Mouse (Mus musculus) c-Kit-positive CD71-positive TER-119-negative erythroid progenitor cells, embryonic 14.5 days (primary cell): ENCODE data around the gene Slc16a3.

Experiments
- DNase-seq: peaks from one replicate; pipeline ENCODE4 v3.0.0-alpha.2; 2013; ENCODE audit warnings: low read depth

Gene Slc16a3

DNA sequence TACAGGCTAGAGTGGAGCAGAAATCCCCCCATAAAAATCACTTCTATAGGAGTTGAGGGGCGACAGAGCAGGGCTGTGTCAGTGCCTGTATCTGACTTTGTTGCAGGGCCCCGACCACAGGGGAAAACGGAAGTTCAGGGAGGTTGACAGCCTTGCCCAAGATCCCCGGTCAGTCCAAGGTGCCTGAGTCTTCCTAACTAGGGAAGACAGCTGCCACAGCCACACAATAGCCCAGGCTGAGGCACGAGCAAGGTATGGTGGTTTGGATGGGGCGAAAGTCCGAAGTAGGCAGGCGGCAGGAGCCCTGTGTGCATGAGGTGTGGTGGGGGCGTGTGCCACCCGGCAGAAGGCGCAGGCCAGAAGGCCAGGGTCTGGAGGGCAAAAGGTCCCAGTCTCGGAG is at the start of gene Slc16a3:
TSS of gene Slc16a3 (plus strand) at position 153 of the 400 bp plus-strand sequence.
- no peak for DNase-seq

DNA sequence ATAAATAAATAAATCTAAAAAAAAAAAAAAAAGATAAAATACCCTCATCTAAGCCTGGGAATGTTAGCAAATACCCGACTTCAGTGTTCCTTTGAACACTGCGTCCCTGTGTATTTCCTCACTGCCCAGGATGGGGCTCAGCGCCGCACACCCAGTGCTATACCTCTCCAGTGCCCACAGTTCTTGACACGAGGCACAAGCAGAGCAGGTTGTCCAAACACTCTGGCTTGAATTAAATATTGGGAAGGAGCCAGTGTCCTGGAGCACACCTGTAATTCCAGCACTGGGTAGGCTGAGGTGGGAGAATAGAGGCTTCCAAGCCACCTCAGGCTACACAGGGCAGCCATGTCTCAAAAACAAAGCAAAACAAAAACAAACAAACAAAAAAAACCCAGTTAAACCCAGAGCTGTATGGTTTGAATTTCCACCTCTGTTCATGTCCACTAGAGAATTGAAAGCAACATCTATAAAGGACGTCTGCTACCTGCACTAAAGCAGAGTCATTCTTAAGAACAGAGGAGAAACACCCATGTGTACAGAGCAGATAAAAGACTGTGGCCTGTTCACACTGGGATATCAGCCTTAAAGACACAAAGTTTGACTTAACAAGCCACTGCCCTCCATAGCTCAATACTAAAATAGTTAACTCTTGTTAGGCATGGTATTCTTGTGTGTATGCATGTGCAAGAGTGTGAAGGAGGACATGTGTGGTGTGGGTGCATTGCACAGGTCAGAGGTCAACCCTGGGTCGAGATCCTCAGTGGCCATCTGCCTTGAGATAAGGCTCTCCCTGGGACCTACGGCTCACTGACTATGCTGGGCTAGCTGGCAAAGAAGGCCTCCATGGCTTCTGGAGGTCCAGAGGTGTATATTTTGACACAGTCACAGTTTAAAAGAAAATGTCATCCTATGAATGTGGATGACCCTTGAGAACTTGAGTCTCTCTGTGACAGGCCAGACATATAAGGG is 47.7 kb upstream of the Slc16a3 start:
- peak; percentile 65 for DNase-seq

DNA sequence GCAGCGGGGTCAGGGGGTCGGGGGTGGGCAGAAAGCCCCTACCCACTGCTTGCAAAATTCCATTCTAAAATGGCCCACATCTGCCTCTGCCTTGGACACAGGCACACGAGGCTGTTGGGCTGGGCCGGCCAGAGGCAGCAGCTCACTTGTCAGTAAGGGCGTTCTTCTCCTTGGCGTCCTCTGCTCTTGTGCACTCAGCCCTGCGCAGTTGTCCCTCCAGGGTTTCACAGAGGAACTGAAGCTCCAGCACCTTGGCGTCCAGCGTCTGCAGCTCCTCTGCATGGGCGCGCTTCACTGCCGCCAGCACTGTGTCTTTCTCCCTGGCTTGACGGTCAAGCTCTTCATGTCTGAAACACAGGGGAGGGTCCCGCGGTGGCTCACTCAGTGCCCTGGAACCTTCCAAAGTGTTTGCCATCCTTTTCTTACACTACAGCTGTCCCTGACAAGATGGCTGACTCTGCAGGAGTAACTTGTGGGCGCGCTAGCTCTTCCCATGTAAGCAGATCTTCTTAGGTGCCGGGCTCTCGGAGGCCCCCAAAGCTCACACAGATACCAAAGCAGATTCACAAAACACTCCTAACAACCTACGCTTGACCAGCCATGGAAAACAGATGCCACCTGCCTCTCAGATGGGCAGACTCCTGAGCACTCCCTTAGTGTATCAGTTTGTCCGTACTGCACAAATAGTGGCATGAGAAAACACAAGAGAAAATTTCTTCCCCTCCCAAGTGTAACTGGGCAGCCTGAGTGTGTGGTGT is 46.4 kb upstream of the Slc16a3 start:
- DNase-seq = no peak

DNA sequence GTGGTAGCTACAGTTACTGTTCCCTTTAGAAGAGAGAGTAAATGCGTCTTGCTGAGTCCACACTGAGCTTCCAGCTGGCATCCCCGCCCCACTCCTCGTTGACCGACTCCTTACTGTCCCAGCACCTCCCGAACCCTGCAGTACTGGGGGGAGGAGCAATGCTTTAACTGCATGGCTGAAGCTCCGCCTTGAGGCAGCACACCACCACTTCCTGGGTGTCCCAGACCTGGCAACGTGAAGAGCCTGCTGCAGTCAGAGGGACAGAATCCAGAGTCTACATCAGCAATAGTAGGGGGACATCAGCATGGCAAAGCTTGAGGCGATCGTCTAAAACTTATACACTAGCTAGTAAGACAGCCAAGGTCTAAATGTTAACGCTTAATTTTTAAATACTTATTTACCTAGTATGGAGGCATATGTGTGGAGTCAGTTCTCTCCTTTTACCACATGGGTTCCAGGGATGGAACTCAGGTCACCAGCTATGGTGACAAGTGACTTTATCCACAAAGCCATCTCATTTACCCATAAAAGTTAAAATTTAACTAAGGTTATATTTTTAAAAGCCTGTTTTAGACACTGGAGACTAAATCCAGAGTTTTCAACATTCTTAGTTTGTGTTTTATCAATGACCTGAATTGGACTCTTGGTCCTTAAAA is 45.7 kb upstream of the Slc16a3 start:
- no peak for DNase-seq

DNA sequence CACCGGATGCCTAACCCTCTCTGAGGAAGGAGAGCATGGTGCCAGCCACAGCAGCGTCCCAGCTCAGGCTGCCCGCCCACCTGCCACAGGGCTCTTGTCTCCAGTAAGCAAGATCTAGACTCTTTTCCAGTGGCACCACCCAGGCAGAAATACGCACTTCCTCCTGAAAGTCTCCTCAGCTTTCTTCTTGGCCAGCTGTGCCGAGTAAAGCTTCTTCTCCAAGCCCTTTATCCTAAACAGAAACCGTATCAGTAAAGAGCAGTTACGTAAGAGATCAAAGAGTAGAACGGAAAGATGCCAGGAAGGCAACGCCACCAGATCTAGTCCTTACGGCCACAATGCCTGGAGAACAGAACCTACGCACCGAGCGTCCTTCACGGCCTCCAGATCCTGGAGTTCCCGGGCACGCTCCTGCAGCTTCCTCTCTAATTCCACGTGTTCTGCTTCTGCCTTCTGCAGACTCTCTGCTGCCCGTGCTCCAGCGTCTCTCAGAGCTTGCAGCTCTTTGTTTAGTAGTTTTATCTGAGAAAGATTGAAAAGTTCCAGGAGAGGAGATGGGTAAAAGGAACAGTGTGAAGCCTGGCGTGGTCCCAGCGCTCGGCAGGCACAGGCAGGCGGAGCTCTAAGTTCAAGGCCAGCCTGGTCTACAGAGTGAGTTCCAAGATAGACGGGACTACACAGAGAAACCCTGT is 45.0 kb upstream of the Slc16a3 start:
- no peak for DNase-seq

DNA sequence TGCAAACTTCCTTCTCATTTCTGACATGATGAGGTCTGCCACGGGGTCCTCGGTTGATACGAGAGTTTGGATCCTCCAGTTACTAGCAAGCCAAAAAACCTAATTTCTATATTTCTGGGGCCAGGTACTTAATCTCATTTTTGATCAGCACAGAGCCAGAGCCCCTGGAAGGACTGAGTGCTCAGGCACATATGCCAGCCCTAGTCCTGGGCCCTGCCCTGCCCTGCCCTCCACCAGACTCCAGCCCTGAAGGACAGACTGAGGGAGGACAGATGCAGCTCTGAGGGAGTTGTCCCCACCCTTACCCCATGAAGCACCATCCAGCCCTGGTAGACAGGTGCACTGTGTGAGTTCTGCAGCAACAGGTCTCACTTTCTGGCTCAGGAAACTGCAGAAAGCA is 43.7 kb upstream of the Slc16a3 start:
- DNase-seq = no peak

DNA sequence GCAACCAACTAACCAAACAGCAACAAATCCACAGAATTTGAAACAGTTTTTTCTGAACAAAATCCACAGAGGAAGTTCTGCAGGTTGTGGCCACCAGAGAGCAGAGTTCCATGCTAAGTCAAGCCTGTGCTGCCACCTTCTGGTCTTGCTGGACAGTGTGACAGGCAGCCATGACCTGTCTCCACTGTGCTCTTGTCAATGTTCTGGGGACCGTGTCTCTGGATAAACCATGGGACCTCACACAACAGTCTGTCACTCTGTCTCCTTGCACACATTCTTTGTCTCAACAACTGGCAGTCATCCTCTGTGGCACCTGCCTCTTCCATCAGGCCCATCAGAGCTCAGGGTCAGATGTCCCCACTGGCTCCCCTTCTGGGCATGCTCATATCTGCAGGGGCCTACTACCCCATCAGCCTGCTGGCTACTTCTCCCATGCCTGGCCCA is 42.8 kb upstream of the Slc16a3 start:
- peak; percentile 75 for DNase-seq

DNA sequence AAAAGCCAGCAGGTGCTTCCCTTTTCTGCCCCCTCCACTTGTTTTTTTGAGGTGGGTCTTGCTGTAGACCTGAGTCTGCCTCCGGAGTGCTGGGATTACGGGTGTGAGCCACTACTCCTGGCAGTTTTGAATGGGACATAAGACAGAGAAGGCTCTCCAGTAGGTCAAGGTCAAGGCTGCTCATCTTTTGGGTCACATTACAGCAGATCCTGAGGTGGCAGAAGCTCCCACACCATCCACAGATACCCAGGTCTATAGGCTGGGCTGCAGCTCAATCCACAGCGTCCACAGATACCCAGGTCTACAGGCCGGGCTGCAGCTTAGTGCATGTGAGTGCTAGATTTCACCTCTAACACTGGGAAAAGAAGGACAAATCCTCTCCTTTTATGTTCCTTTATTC is 34.5 kb upstream of the Slc16a3 start:
- no peak for DNase-seq

DNA sequence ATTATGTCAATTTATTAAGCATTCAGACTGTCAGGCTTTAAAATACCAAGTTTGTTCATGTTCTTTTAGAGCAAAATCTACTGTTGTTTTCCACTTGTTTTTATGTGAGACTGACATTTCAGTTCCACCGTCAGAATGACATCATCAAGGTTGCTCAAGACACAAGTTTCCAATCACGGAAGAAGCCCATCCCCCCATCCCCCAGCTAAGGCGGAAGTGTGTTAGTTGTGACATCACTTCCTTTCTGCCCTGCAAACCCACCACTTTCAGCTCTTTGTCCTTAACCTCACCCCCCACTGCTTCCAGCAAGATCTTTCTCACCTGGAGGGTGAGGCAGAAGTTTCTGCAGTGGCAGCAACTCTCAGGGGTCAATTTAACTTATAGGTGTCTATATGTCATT is 31.8 kb upstream of the Slc16a3 start:
- no peak for DNase-seq

DNA sequence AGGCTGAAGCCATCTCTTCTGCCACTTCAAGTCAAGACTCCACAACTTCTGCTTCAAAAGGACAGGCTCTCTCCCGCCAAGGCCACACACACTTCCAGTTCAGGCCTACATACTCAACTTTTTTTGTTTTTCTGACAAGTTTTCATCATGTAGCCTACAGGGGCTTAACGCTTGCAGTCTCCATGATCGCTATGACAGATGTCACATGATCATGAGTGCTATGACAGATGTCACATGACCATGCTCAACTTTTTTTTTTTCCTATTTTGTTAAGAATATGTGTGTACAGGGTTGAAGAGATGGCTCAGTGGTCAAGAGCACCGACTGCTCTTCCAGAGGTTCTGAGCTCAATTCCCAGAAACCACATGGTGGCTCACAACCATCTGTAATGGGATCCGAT is 30.5 kb upstream of the Slc16a3 start:
- no peak for DNase-seq

DNA sequence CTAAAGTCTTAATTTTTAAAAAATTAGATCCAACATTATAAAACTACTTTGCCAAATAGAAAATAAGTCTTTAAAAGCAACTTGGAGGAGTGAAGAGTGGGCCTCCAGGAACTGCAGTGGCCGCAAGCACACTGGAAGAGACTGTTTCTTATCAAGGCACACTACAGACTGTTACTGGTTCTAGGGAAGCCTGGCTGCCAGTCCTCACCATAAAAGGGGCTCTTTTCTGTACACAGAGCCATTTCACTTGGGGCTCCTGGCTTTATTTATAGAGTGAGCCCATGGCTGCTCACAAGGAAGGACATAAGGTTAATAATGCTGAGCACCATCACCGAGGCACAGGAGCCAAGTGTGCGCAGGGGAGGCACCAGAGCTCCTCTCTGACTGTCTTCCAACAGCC is 25.8 kb upstream of the Slc16a3 start:
- DNase-seq = no peak

DNA sequence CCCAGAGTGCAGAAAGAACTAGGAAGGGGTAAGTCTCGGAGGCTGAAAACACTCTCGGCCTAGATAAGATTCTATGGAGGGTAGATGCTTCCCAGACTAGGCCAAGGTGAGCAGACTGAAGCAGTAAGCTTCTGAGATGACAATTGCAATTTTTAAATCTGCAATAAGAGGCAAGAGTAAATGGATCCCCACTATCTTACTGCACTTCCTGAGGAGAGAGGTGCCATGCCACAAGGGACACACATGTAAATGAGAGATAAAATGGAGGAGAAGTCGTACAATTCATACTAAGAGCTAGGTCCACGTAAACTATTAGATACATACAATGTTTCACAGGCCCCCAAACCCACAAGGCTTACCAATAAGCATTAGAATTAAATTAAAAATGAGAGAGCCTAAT is 19.8 kb upstream of the Slc16a3 start:
- no peak for DNase-seq

DNA sequence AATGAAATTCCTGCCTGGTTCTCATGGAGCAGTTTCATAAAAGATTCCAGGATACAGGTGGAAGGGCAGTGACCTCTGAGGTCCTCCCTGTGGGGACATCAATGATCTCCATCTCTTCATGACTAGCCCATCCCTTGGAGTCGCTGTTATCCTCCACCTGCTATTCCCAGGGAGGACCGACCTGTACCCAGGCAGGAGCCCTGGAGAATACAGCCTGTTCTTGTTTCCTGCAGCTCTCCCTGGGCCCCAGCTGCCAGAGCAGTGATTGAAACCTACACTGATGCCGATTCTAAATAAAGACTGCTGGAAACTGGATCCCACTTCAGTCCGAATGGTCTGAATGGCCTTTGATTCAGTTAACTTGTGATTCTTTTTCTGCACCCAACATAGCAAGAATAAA is 16.8 kb upstream of the Slc16a3 start:
- no peak for DNase-seq

DNA sequence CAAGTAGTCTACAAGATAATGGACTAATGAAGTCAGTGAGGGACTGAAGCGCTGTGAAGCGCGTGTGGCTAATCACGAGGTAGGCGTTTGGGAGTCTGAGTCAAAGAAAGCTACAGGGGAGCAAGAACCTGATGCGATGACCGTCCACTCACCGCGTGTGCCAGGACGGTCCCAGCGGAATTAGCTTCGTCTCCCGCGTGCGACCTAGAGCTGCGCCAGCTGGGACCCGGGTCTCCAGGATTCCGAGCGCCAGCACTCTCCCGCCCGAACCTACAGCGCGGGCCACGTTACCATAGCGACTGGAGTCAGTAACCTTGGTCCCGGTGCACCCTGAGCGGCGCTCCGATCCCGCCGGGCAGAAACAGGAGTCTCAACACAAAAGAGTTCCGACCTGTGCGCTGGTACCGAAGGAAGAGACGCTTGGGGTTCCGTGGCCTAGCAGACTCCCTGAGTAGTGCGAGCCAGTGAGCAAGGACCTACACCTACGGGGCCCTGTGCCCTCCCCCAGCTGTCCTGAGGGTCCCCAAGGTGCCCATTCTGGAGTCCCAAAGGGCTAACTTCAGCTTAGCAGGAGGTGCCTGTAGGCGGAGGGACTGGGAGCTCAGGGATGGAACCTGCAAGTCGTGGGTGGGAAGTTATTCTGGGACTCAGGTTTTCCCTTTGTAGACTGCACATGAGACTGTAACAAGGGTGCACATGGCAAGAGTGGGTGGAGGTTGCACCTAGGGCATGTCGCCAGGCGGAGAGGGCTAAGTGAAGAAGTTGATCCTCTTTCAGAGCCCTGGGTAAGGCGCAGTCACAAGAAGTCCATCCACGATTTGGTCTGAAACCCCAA is 15.5 kb upstream of the Slc16a3 start, which contains the start of gene Ccdc57:
TSS of gene Ccdc57 (minus strand) at position 309 of the 835 bp plus-strand sequence.
- DNase-seq = peak; percentile 86

DNA sequence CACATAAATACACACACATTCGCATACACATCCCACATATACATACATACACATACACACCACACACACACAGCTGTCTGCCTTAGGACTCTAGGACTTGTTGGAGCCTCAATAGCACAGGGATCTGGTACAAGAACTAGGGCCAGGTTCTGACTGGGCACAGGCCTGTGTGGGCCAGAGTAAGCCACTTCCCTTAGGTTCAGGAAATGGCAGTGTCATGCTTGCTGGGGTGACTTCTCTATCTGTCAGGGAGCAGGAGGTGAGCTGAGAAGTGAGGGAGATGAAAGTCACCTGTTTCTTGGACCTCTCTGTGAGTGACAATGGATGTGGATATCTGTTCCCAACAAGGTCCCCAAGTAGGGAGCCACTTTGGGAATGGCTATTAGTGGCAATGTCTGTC is 10.3 kb upstream of the Slc16a3 start:
- no peak for DNase-seq

DNA sequence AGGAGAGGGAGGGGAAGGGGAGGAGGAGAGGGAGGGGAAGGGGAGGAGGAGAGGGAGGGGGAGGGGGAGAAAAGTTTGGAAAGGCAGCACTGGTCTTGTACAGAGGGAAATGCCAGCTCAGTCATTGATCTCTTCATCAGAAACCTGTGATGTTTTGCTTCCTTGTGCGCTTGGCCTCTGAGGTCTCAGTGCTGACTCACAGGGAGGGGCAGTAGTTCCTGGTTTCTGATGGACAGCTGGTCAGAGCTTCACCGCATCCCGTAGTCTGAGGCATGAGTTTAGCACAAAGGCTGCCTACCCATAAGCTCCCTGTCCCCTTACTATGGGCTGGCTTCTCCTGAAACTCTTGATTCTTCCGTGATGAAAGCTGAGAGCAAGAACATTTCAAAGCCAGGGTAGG is 9.5 kb upstream of the Slc16a3 start:
- DNase-seq = no peak

DNA sequence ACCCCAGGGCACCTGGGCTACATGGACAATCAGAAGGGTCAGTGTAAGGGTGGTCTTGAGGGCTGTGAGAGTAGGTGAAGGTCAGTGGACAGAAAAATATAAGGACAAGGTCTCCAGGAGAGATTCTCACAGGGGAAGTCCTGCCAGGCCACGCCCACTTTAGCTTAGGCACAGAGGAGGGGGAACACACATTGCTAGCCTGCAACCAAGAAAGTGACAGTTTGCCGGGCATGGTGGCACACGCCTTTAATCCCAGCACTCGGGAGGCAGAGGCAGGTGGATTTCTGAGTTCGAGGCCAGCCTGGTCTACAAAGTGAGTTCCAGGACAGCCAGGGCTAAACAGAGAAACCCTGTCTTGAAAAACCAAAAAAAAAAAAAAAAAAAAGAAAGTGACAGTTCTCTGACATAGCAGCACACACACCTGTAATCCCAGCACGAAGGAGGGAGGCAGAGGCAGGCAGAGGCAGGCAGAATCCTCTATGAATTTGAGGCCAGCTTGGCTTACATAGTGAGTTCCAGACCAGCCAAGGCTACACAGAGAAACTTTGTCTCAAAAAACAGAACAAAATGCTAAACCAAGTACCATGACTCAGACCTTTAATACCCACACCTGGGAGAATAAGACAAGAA is 8.5 kb upstream of the Slc16a3 start:
- no peak for DNase-seq

DNA sequence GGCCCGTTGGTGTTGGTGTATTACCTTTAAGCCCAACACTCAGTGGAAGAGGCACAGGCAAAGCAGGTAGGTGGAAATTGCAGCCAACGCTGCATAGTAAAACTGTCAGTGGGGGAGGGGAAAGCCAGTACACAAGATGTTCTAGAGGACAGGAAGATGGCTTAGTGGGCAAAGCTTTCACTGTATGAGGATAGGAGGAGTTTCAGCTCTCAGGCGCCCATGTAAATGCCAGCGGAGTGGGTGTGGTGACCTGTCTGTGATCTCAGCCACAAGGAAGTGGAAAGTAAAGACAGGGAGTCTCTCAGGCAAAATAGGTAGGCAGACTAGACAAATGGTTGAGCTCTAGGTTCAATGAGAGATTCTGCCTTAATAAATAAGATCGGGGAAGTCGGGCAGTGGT is 7.3 kb upstream of the Slc16a3 start:
- DNase-seq = no peak

DNA sequence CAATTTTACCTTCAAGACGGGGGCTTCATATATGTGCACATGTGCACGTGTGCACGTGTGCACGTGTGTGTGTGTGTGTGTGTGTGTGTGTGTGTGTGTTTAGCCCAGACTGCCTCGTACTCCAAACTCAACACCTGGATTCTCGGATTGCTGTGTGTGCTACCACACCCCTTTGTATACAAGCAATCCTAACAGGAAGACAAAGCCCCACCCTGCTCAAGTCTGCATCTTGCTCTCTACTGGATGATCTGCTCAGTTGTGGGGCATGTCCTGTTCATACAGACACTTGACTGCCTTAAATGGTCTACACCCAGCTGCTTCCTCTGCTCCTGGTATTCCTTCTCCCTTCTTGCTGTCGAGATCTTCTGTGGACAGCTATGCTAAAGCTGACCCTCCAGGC is 3.0 kb upstream of the Slc16a3 start:
- no peak for DNase-seq

DNA sequence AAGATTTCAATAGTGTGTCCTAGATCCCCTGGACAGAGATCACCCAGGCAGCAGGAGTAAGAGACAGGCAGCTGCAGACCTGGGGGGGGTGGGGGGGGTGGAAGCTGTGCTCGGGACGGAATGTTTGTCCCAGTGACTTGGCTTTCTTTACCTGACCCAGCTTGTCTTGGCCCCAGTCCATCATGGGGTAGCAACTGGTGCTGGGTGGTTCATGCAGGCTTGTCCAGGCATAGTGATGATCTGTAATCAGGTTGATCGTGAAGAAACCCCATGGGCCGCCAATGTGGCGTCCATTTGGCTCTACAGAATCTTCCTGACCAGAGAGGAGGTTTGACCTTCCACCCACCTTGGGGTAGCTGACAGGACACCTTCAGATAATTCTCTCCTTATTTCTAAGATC is 2.4 kb upstream of the Slc16a3 start:
- no peak for DNase-seq
